Mouse (Mus musculus) ES-E14 (cell line): ENCODE data around the gene Gm20532.

ENCODE experiments used
- CHD2 ChIP-seq: IDR thresholded peaks from 2 replicates; pipeline ENCODE4 v1.6.1; 2014; ENCODE audit warnings: mild to moderate bottlenecking, low read depth, low read length, inconsistent platforms
- HCFC1 ChIP-seq: IDR thresholded peaks from 2 replicates; pipeline ENCODE4 v1.6.1; 2012; ENCODE audit warnings: low read length, inconsistent platforms, borderline replicate concordance; ENCODE audit not compliant: insufficient read depth
- MAFK ChIP-seq: IDR thresholded peaks from 2 replicates; pipeline ENCODE4 v1.6.1; 2014; ENCODE audit warnings: mild to moderate bottlenecking, low read depth, low read length, inconsistent platforms; ENCODE audit not compliant: insufficient read depth
- ZNF384 ChIP-seq: IDR thresholded peaks from 2 replicates; pipeline ENCODE4 v1.6.1; 2012; ENCODE audit warnings: low read depth, low read length, inconsistent platforms

DNA sequence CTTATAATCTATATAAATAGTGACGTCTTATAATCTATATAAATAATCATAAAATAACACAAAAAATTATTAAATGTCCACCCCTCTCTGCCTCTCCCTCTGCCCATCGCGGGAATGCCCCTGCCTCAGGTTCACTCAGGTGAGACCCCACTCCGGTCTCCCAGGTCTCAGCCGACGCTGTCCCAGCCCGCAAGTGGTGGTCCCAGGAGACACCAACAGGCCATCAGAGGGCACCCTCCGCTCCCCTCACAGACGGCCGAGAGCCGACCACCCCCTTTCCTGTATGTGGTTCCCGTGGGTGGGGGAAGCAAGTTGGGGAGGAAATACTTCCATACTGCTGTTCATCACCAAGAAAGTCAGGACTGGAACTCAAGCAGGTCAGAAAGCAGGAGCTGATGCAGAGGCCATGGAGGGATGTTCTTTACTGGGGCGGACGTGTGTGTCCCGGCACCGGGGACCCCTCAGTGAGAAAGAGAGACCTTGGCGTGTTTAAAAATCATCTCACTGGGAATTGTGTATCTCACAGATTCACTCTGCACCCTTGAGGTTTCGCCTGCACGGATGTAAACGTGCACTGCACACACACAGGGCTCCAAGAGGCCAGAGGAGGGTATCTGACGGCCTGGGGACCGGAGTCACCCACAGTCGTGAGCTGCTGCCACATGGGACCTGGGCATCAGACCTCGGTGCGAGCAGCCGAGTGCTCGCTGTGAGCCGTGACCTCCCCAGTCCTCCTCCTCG, 75.5 kb downstream of the Gm20532 start:
- TF ChIP-seq MAFK (no peak), HCFC1 (no peak), ZNF384 (no peak), CHD2 (no peak)
